Mouse (Mus musculus): Measurements from ENCODE around the gene Olfr1489.
"Not testable (repeated sequence)": the region's sequence is repeated elsewhere in the genome, so short reads cannot be mapped to it uniquely, and the experiment has no call there.

Olfr1489 gene

GRCm38 (mm10) chr19:13631321-13631720, at the start of gene Olfr1489:
TSS of gene Olfr1489 (plus strand) at chr19:13631621.
- no peak for DNase-seq

GRCm38 (mm10) chr19:13583211-13583610, 48.2 kb upstream of the Olfr1489 start, which contains the start of gene Olfr1484:
TSS of gene Olfr1484 (plus strand) at chr19:13583511.
- no peak for DNase-seq

DNA sequence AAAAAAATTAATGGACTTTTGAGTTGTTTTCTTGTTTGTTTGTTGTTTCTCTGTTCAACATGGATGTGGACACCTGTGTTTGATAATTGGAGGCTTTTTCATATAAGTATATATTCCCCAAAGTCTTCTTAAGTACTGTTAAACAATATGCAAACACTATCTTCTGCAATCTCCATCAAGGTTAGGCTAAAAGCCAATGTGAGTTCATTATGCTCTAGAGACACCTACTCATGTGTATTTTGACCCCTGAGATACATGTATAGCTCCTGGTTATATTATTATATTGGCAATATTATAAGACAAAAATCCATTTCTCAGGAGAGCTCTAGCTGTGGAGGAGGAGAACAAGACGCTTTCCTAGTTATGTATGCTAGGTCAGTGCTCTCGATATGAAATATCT, 14.3 kb upstream of the Olfr1489 start, which contains the start of gene Olfr1487:
Olfr1487 (plus strand) TSS at position 301 of the 400 bp plus-strand sequence.
- not testable (repeated sequence) for DNase-seq

DNA sequence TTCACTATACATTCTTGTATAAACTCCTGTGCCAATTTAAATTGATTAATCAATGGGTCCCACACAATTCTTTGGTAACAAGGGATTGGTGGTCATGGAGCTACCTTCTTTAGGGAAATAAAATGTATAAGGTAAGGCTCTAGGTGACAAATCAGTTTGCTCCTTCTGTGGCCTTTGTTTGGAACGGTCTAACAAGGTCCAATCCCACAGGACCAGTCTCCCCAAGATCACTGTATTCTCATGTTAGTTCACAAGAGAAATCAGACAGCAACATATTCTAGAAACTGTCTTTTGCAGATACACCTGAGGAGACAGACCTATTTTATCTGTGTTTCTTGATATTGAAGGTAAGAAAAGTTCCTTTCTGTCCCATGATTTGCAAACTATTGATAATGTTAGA, 19.4 kb downstream of the Olfr1489 start, which contains the start of gene Olfr1490:
Olfr1490 (plus strand) TSS at position 301 of the 400 bp plus-strand sequence.
- DNase-seq = no peak

Measured in kidney, adult 11 months (tissue).